In the genomic region with DNA sequence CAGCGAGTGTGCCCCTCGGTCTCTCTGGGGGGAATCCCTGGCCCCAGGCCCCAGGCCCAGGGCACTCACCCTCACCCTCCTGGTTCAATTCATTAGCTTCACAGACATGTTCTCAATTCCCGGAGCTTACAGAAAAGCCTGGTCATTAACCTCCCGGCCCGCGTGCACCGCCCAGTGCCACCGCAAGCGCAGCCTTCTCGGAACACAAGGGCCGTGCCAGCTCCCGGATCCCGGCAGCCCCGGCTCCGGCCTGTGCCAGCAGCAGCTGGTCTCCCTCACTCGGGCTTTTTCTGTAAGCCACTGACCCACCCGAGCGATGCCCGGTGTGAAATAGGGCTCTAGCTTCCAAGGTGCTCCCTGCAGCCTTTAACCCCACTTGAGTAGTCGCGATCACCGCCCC, we compare ENCODE assay signal across 8 mouse cellular contexts. TPM values are rescaled to one million over a fixed set of nuclear protein-coding genes. Genes with fewer than 3 reads are reported as not detected.
DNase-seq lines count a peak whose midpoint lies in the region; ATAC-seq lines count a peak whose summit lies in the region.

No protein-coding gene starts in this region.

- ATAC-seq in heart, embryonic 12.5 days (ENCODE audit: insufficient number of reproducible peaks, low FRiP score) = no peak
- no peak for ATAC-seq in heart, embryonic 15.5 days (replicated peaks; ENCODE audit: insufficient number of reproducible peaks, insufficient read depth, low FRiP score, low read depth)
- ATAC-seq in liver, embryonic 12.5 days = no peak

- H3K27me3 ChIP-seq in heart, embryonic 12.5 days (replicated peaks) = peaks cover 90% of the 10 kb centered on the region
- peaks cover 91% of the 10 kb centered on the region for H3K27me3 ChIP-seq in heart, embryonic 15.5 days
- H3K27me3 ChIP-seq in liver, embryonic 12.5 days (replicated peaks) = peaks cover 65% of the 10 kb centered on the region

- 3% methylated on average over 22 of the region's 22 CpGs for WGBS in heart, embryonic 12.5 days
- 7% methylated on average over 22 of the region's 22 CpGs for WGBS in heart, embryonic 15.5 days
- WGBS in liver, embryonic 12.5 days (ENCODE audit: insufficient replicate concordance) = 3% methylated on average over 22 of the region's 22 CpGs

- H3K4me3 ChIP-seq in heart, embryonic 12.5 days = peak overlapping the region; percentile 21
- H3K4me3 ChIP-seq in heart, embryonic 15.5 days = peak overlapping the region; percentile 22
- no peak overlapping the region for H3K4me3 ChIP-seq in liver, embryonic 12.5 days

- DNase-seq in heart, adult 9 months (ENCODE audit: low spot score in 2 of 2) = no peak
- DNase-seq in adrenal gland, postnatal 25 days = peak; percentile 61
- DNase-seq in natural killer cell, adult 2 months (ENCODE audit: low spot score in 2 of 2) = no peak
- no peak for DNase-seq in frontal cortex, adult 2 months (ENCODE audit: extremely low spot score in 1 of 2, low spot score in 1 of 2)
- DNase-seq in spleen, adult 12 weeks (ENCODE audit: low spot score) = no peak

- H3K27ac ChIP-seq in heart, embryonic 12.5 days (ENCODE audit: poor library complexity, severe bottlenecking) = no peak overlapping the region
- no peak overlapping the region for H3K27ac ChIP-seq in heart, embryonic 15.5 days
- no peak overlapping the region for H3K27ac ChIP-seq in liver, embryonic 12.5 days

- peak overlapping the region; percentile 59 for H3K4me2 ChIP-seq in heart, embryonic 12.5 days
- H3K4me2 ChIP-seq in heart, embryonic 15.5 days = peak overlapping the region; percentile 55
- 0 out of 2 replicates have a peak overlapping the region, but pooled peaks have one; percentile 25 for H3K4me2 ChIP-seq in liver, embryonic 12.5 days

- H3K36me3 ChIP-seq in heart, embryonic 12.5 days = no peaks in the 10 kb centered on the region
- H3K36me3 ChIP-seq in heart, embryonic 15.5 days = no peaks in the 10 kb centered on the region
- no peaks in the 10 kb centered on the region for H3K36me3 ChIP-seq in liver, embryonic 12.5 days

- H3K4me1 ChIP-seq in heart, embryonic 12.5 days (replicated peaks) = peaks cover 37% of the 10 kb centered on the region
- H3K4me1 ChIP-seq in heart, embryonic 15.5 days (replicated peaks) = peaks cover 14% of the 10 kb centered on the region
- H3K4me1 ChIP-seq in liver, embryonic 12.5 days = peaks cover 16% of the 10 kb centered on the region

- H3K9me3 ChIP-seq in heart, embryonic 12.5 days (replicated peaks) = no peaks in the 10 kb centered on the region
- H3K9me3 ChIP-seq in heart, embryonic 15.5 days (replicated peaks) = no peaks in the 10 kb centered on the region
- H3K9me3 ChIP-seq in liver, embryonic 12.5 days (replicated peaks) = no peaks in the 10 kb centered on the region

- H3K9ac ChIP-seq in heart, embryonic 12.5 days = peak overlapping the region; percentile 4; the same call in 1 of the 2 replicates
- H3K9ac ChIP-seq in heart, embryonic 15.5 days = no peak overlapping the region
- no peak overlapping the region for H3K9ac ChIP-seq in liver, embryonic 12.5 days

RNA-seq across cellular contexts. Expression of gene Tbx3, which starts 43.8 kb away (rescaled TPM):
- polyA plus RNA-seq in heart, embryonic 12.5 days (2016; fragmentation: Nextera tagmentation; extraction: Ambion mirVana) = 18.8 and 21.0 TPM in 2 replicates
- 215 and 277 TPM in 2 replicates for total RNA-seq in adrenal gland, postnatal 25 days (2021)
- polyA plus RNA-seq in heart, embryonic 15.5 days (2015; fragmentation: Nextera tagmentation; extraction: Ambion mirVana) = 10.0 and 11.4 TPM in 2 replicates
- 9.3 and 10.7 TPM in 2 replicates for polyA plus RNA-seq in liver, embryonic 12.5 days (2016; fragmentation: Nextera tagmentation; extraction: Ambion mirVana)
- polyA plus RNA-seq in frontal cortex, adult 2 months (2012; rRNA removed) = 1.8 and 2.4 TPM in 2 replicates
